Mouse (Mus musculus) myocyte (in vitro differentiated cells): ENCODE data around the gene Ccdc136. TPM values are rescaled to one million over a fixed set of nuclear protein-coding genes. Genes with fewer than 3 reads are reported as not detected.

Experiments
- H3K27me3 ChIP-seq: one replicate; pipeline ENCODE4 v1.6.1; 2011; ENCODE audit not compliant: control insufficient read depth, insufficient read depth, insufficient read length
- H3K36me3 ChIP-seq: one replicate; pipeline ENCODE4 v1.6.1; 2011; ENCODE audit not compliant: control insufficient read depth, insufficient read depth
- H3K4me2 ChIP-seq: one replicate; pipeline ENCODE4 v1.6.1; 2011; ENCODE audit warnings: low read depth, control low read depth
- H3K4me3 ChIP-seq: one replicate; pipeline ENCODE4 v1.5.1; 2011; ENCODE audit warnings: mild to moderate bottlenecking, control low read depth, moderate library complexity
- H3K79me2 ChIP-seq: one replicate; pipeline ENCODE4 v1.6.1; 2011; ENCODE audit not compliant: control insufficient read depth, insufficient read depth
- H3ac ChIP-seq: one replicate; pipeline ENCODE4 v1.6.1; 2011; ENCODE audit not compliant: control insufficient read depth, insufficient read length
- CEBPB ChIP-seq: IDR thresholded peaks from 2 replicates; pipeline ENCODE4 v1.6.1; 2011; ENCODE audit warnings: mild to moderate bottlenecking, moderate library complexity; ENCODE audit not compliant: poor library complexity, insufficient read depth, severe bottlenecking
- E2F4 ChIP-seq: IDR thresholded peaks from one replicate; pipeline ENCODE4 v1.6.1; 2011; ENCODE audit warnings: mild to moderate bottlenecking, control low read depth, moderate library complexity; ENCODE audit not compliant: insufficient read depth
- MAX ChIP-seq: IDR thresholded peaks from one replicate; pipeline ENCODE4 v1.6.1; 2011; ENCODE audit warnings: low read depth, mild to moderate bottlenecking, control low read depth
- MYOD1 ChIP-seq, 3 experiments: IDR thresholded peaks; one replicate each; pipeline ENCODE4 v1.6.1; 2011; ENCODE audit warnings: control low read depth in 2 of 3, low read depth in 2 of 3, mild to moderate bottlenecking in 2 of 3, moderate library complexity in 1 of 3; ENCODE audit not compliant: insufficient read length in 2 of 3, control insufficient read depth in 1 of 3
- MYOG ChIP-seq, 3 experiments: IDR thresholded peaks; one replicate each; pipeline ENCODE4 v1.6.1; 2011; ENCODE audit warnings: control low read depth in 2 of 3, low read depth in 2 of 3, mild to moderate bottlenecking in 2 of 3; ENCODE audit not compliant: insufficient read length in 2 of 3, control insufficient read depth in 1 of 3, insufficient read depth in 1 of 3
- POLR2A ChIP-seq: IDR thresholded peaks from one replicate; pipeline ENCODE4 v1.6.1; 2011; ENCODE audit warnings: low read depth, mild to moderate bottlenecking, control low read depth, moderate library complexity; ENCODE audit not compliant: insufficient read length
- POLR2AphosphoS2 ChIP-seq: IDR thresholded peaks from one replicate; pipeline ENCODE4 v1.6.1; 2011; ENCODE audit warnings: low read depth, control low read depth; ENCODE audit not compliant: insufficient read length
- REST ChIP-seq: IDR thresholded peaks from one replicate; pipeline ENCODE4 v1.6.1; 2011; ENCODE audit warnings: mild to moderate bottlenecking, control low read depth, moderate library complexity; ENCODE audit not compliant: insufficient read depth, insufficient read length
- SRF ChIP-seq: IDR thresholded peaks from one replicate; pipeline ENCODE4 v1.6.1; 2011; ENCODE audit warnings: low read depth; ENCODE audit not compliant: control insufficient read depth, insufficient read length
- TCF12 ChIP-seq: IDR thresholded peaks from one replicate; pipeline ENCODE4 v1.6.1; 2011; ENCODE audit warnings: mild to moderate bottlenecking, control low read depth; ENCODE audit not compliant: poor library complexity, insufficient read depth, severe bottlenecking
- TCF3 ChIP-seq: IDR thresholded peaks from one replicate; pipeline ENCODE4 v1.6.1; 2011; ENCODE audit warnings: low read depth, control low read depth; ENCODE audit not compliant: insufficient read length
- USF1 ChIP-seq: IDR thresholded peaks from one replicate; pipeline ENCODE4 v1.6.1; 2011; ENCODE audit warnings: low read depth, mild to moderate bottlenecking, control low read depth, moderate library complexity
- polyA plus RNA-seq: library from polyadenylated mRNA; unstranded; fragments of >200 nt; fragmentation: generic; extraction: Trizol; gene quantifications from one replicate; pipeline ENCODE4 v1.2.1, GENCODE M21; 2012; ENCODE audit warnings: missing spikeins

The Ccdc136 gene
- polyA plus RNA-seq, 1 experiment, result 16.7 TPM

GRCm38 (mm10) chr6:29363129-29363515 lies 33.0 kb upstream of the Ccdc136 start:
- TF ChIP-seq TCF3 (no peak), CEBPB (no peak), POLR2AphosphoS2 (no peak), E2F4 (no peak), TCF12 (no peak), MAX (no peak), USF1 (no peak)
- no peak overlapping the region for H3K4me3 ChIP-seq
- H3K79me2 ChIP-seq, result peaks cover 70% of the 10 kb centered on the region
- H3K4me2 ChIP-seq, result peak overlapping the region; percentile 28
- peaks cover 57% of the 10 kb centered on the region for H3K36me3 ChIP-seq
- H3K27me3 ChIP-seq, result no peaks in the 10 kb centered on the region
- H3ac ChIP-seq, result no peak overlapping the region

GRCm38 (mm10) chr6:29365277-29365676 lies 30.8 kb upstream of the Ccdc136 start:
- H3K36me3 ChIP-seq, result peaks cover 57% of the 10 kb centered on the region
- no peaks in the 10 kb centered on the region for H3K27me3 ChIP-seq
- TF ChIP-seq SRF, result no peak
- TF ChIP-seq POLR2A, result no peak
- no peak for TF ChIP-seq CEBPB
- no peak for TF ChIP-seq USF1
- TF ChIP-seq E2F4, result no peak
- TF ChIP-seq MYOD1 (IDR thresholded peaks at IDR 0.05; ENCODE audit: control insufficient read depth in 1 of 3, insufficient read length in 2 of 3, low read depth in 2 of 3), result no peak
- TF ChIP-seq REST, result no peak
- TF ChIP-seq POLR2AphosphoS2, result no peak
- TF ChIP-seq MAX, result no peak
- no peak for TF ChIP-seq MYOG (IDR thresholded peaks at IDR 0.05; ENCODE audit: control insufficient read depth in 1 of 3, insufficient read depth in 1 of 3, insufficient read length in 2 of 3, low read depth in 2 of 3)
- no peak for TF ChIP-seq TCF3
- no peak for TF ChIP-seq TCF12
- H3ac ChIP-seq, result no peak overlapping the region
- H3K4me3 ChIP-seq, result no peak overlapping the region
- peaks cover 54% of the 10 kb centered on the region for H3K79me2 ChIP-seq
- H3K4me2 ChIP-seq, result no peak overlapping the region

- Histone ChIP-seq H3K4me3 (no peak overlapping the region), H3K36me3 (peaks cover 46% of the 10 kb centered on the region), H3K79me2 (no peaks in the 10 kb centered on the region), H3ac (no peak overlapping the region), H3K27me3 (no peaks in the 10 kb centered on the region), H3K4me2 (no peak overlapping the region)
- no peak for TF ChIP-seq POLR2AphosphoS2
- no peak for TF ChIP-seq MAX
- no peak for TF ChIP-seq TCF12
- no peak for TF ChIP-seq MYOD1 (IDR thresholded peaks at IDR 0.05; ENCODE audit: control insufficient read depth in 1 of 3, insufficient read length in 2 of 3, low read depth in 2 of 3)
- no peak for TF ChIP-seq USF1
- TF ChIP-seq CEBPB, result no peak
- no peak for TF ChIP-seq SRF
- TF ChIP-seq E2F4, result no peak
- TF ChIP-seq TCF3, result no peak
- TF ChIP-seq MYOG (IDR thresholded peaks at IDR 0.05; ENCODE audit: control insufficient read depth in 1 of 3, insufficient read depth in 1 of 3, insufficient read length in 2 of 3, low read depth in 2 of 3), result no peak
- no peak for TF ChIP-seq REST
- TF ChIP-seq POLR2A, result no peak
Observed at GRCm38 (mm10) chr6:29377386-29377785, 18.7 kb upstream of the Ccdc136 start.

- no peak overlapping the region for H3K4me3 ChIP-seq
- no peak overlapping the region for H3ac ChIP-seq
- H3K27me3 ChIP-seq, result no peaks in the 10 kb centered on the region
- H3K4me2 ChIP-seq, result no peak overlapping the region
- no peak for TF ChIP-seq REST
- TF ChIP-seq POLR2AphosphoS2, result peak; percentile 91
- peak; percentile 38 for TF ChIP-seq POLR2A
- no peaks in the 10 kb centered on the region for H3K79me2 ChIP-seq
- H3K36me3 ChIP-seq, result peaks cover 38% of the 10 kb centered on the region
Observed at GRCm38 (mm10) chr6:29378678-29379077, 17.4 kb upstream of the Ccdc136 start.

- H3K79me2 ChIP-seq, result no peaks in the 10 kb centered on the region
- no peak overlapping the region for H3K4me3 ChIP-seq
- TF ChIP-seq POLR2A (no peak), TCF12 (no peak), SRF (no peak), USF1 (no peak)
- no peaks in the 10 kb centered on the region for H3K27me3 ChIP-seq
- no peak overlapping the region for H3ac ChIP-seq
- H3K4me2 ChIP-seq, result no peak overlapping the region
- H3K36me3 ChIP-seq, result peaks cover 29% of the 10 kb centered on the region
Observed at GRCm38 (mm10) chr6:29379954-29380353, 16.2 kb upstream of the Ccdc136 start.
